Mouse (Mus musculus) heart, adult 2 months (tissue): Measurements from ENCODE around the gene Olfr364-ps1. TPM values are rescaled to one million over a fixed set of nuclear protein-coding genes. Genes with fewer than 3 reads are reported as not detected.

Source experiments
- DNase-seq, 2 experiments: peaks; one replicate each; pipeline ENCODE4 v3.0.0; 2021
- H3K27ac ChIP-seq: fragments of 200-600 bp; 2 replicates; pipeline ENCODE4 v1.8.1; 2022
- H3K27me3 ChIP-seq: fragments of 200-500 bp; 2 replicates; pipeline ENCODE4 v1.6.1; 2012; ENCODE audit warnings: mild to moderate bottlenecking, low read length, inconsistent platforms, mixed read lengths; ENCODE audit not compliant: control insufficient read depth, insufficient read depth
- H3K36me3 ChIP-seq: fragments of 200-500 bp; 2 replicates; pipeline ENCODE4 v1.6.1; 2012; ENCODE audit warnings: low read length, inconsistent platforms; ENCODE audit not compliant: control insufficient read depth, insufficient read depth
- H3K4me1 ChIP-seq: fragments of 200-500 bp; 2 replicates; pipeline ENCODE4 v1.6.1; 2011; ENCODE audit warnings: low read length; ENCODE audit not compliant: control insufficient read depth, insufficient read depth
- H3K4me3 ChIP-seq: fragments of 200-600 bp; 2 replicates; pipeline ENCODE4 v1.8.1; 2022
- H3K79me2 ChIP-seq: fragments of 200-500 bp; replicated peaks from 2 replicates; pipeline ENCODE4 v1.6.1; 2012; ENCODE audit warnings: mild to moderate bottlenecking, inconsistent platforms, low read length, moderate library complexity, mixed read lengths; ENCODE audit not compliant: control insufficient read depth, insufficient read depth
- H3K9ac ChIP-seq: fragments of 200-500 bp; 2 replicates; pipeline ENCODE4 v1.6.1; 2012; ENCODE audit warnings: low read depth, mild to moderate bottlenecking, control low read depth, inconsistent platforms, low read length, mixed read lengths
- CTCF ChIP-seq: fragments of 200-600 bp; IDR thresholded peaks from 2 replicates; pipeline ENCODE4 v1.8.1; 2022; ENCODE audit warnings: antibody characterized with exemption, mild to moderate bottlenecking, moderate library complexity
- EP300 ChIP-seq: fragments of 200-500 bp; IDR thresholded peaks from 2 replicates; pipeline ENCODE4 v1.6.1; 2011; ENCODE audit warnings: low read depth, low read length, control low read depth; ENCODE audit not compliant: insufficient read depth
- POLR2A ChIP-seq: fragments of 200-500 bp; IDR thresholded peaks from 2 replicates; pipeline ENCODE4 v1.6.1; 2011; ENCODE audit warnings: mild to moderate bottlenecking, low read depth, low read length, control low read depth; ENCODE audit not compliant: insufficient read depth
- WGBS: fragments of 180-500 bp; shearing (Covaris S2); methylation state at CpG from one replicate; pipeline ENCODE4 v1.1.7; 2018; 5-methylcytosine and 5-hydroxymethylcytosine counted together
- intact Hi-C: fragments of 180-260 bp; cut with DNase I; formaldehyde crosslinking; loops from one replicate; pipeline ENCODE4 v1.15.1; 2025
- long read RNA-seq: library from polyadenylated mRNA; stranded (forward); transcript quantifications from one replicate; pipeline ENCODE4 v2.0.0, GENCODE M21; 2021
- polyA plus RNA-seq: library from polyadenylated mRNA; depleted of rRNA; stranded (reverse); fragments of >200 nt; gene quantifications from 2 replicates; pipeline ENCODE4 v1.2.3, GENCODE M21; 2012; rRNA removed
- total RNA-seq, 2 experiments: library from RNA; stranded (reverse); gene quantifications; 2 replicates each; pipeline ENCODE4 v1.2.3; 2021

Gene Olfr364-ps1
- total RNA-seq (not detected), polyA plus RNA-seq (not detected in 2 replicates)
- long read RNA-seq = 0 reads

DNA sequence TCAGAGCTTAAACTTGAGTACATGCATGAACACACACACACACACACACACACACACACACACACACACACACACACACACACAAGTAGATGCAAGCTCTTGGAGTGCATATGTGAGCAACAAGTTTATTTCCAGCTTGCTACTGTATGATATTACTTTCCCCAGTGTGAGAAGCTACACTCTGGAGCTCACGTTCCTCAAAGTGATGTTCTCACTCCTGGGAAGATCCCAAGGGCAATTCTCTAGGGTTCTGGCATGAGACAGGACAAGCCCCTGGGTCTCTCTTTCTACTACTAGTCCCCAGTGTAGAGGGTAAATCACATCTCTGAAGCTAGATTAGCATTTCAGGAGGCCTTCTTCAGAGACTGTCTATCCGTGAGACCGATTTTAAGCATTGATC, at the start of gene Olfr364-ps1:
Gene Olfr364-ps1 (plus strand): TSS at position 301 of the 400 bp plus-strand sequence.
- TF ChIP-seq POLR2A (no peak), EP300 (no peak), CTCF (no peak)
- no peaks in the 10 kb centered on the region for H3K27me3 ChIP-seq
- H3K27ac ChIP-seq = no peak within 1 kb of the TSS
- no peak for DNase-seq
- H3K4me3 ChIP-seq = no peak within 1 kb of the TSS
- H3K36me3 ChIP-seq = no peaks in the 10 kb centered on the region
- no peaks in the 10 kb centered on the region for H3K4me1 ChIP-seq
- 63% methylated on average over 3 of the region's 3 CpGs for WGBS
- H3K79me2 ChIP-seq = no peaks in the 10 kb centered on the region
- intact Hi-C loops = no loop called here
- no peak within 1 kb of the TSS for H3K9ac ChIP-seq

DNA sequence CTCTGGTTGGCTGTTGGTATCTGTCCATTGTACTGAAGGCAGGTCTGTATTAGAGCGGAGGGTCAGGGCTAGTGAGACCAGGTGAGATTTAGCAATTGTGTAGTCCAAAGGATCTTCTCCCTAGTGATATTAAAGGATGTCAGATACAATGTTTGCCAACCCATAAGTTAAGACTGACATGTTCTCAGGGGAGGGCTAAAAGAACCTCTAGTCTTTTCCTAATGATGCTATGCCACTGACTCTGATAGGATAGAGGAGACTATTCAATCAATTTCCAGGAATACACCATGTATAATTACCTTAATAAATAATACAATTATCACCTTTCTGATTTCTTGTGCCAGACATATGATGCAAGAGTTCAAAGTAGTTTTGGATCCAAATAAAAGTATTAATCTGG, 21.3 kb upstream of the Olfr364-ps1 start, which contains the start of gene Olfr362:
Gene Olfr362 (minus strand): TSS at position 101 of the 400 bp plus-strand sequence.
- Histone ChIP-seq H3K4me3 (no peak within 1 kb of the TSS), H3K9ac (no peak within 1 kb of the TSS), H3K4me1 (no peaks in the 10 kb centered on the region), H3K36me3 (no peaks in the 10 kb centered on the region), H3K27me3 (0 out of 2 replicates have a peak, but pooled peaks cover 2% of the 10 kb centered on the region), H3K27ac (no peak within 1 kb of the TSS), H3K79me2 (no peaks in the 10 kb centered on the region)
- WGBS = 75% methylated on average over 1 of the region's 1 CpGs
- intact Hi-C loops = no loop called here
- no peak for TF ChIP-seq EP300
- TF ChIP-seq CTCF = no peak
- TF ChIP-seq POLR2A = no peak
- DNase-seq = no peak

DNA sequence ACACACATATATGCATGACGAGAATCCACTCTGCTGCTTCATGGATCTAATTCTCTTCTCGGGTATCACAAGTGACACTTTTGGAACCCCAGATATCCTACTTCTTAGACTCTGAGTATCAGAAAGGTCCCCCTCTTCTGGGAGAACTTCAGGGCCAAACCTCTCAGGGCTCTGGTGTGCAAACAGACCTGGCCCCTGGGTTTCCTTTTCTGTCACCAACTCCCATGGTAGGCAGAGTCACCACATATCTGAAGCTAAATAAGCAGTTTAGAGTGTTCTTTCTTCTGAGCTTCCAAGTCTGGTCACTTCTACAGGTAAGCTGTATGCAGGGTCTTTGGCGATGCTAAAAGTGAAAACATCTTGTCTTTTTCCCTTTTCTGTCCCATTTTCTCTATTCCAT, 48.8 kb downstream of the Olfr364-ps1 start, which contains the start of gene Olfr365:
Gene Olfr365 (plus strand): TSS at position 301 of the 400 bp plus-strand sequence.
- 55% methylated on average over 3 of the region's 3 CpGs for WGBS
- H3K36me3 ChIP-seq = no peaks in the 10 kb centered on the region
- intact Hi-C loops = no loop called here
- TF ChIP-seq EP300 = no peak
- TF ChIP-seq CTCF = no peak
- no peak for TF ChIP-seq POLR2A
- no peak within 1 kb of the TSS for H3K4me3 ChIP-seq
- no peaks in the 10 kb centered on the region for H3K4me1 ChIP-seq
- H3K27ac ChIP-seq = no peak within 1 kb of the TSS
- DNase-seq = no peak
- H3K27me3 ChIP-seq = no peaks in the 10 kb centered on the region
- no peaks in the 10 kb centered on the region for H3K79me2 ChIP-seq
- H3K9ac ChIP-seq = no peak within 1 kb of the TSS

Other genes starting within 250 kb of the Olfr364-ps1 start
- not detected for gene Olfr353, start 246.4 kb upstream of the Olfr364-ps1 start, total RNA-seq
- not detected in 2 replicates for gene Olfr353, start 246.4 kb upstream of the Olfr364-ps1 start, polyA plus RNA-seq
- not detected for gene Olfr354, start 233.6 kb upstream of the Olfr364-ps1 start, total RNA-seq
- gene Olfr354, start 233.6 kb upstream of the Olfr364-ps1 start, polyA plus RNA-seq = not detected in 2 replicates
- not detected for gene Olfr355, start 210.4 kb upstream of the Olfr364-ps1 start, total RNA-seq
- not detected in 2 replicates for gene Olfr355, start 210.4 kb upstream of the Olfr364-ps1 start, polyA plus RNA-seq
- gene Olfr356, start 202.2 kb upstream of the Olfr364-ps1 start, total RNA-seq = not detected
- not detected in 2 replicates for gene Olfr356, start 202.2 kb upstream of the Olfr364-ps1 start, polyA plus RNA-seq
- gene Olfr357, start 145.5 kb upstream of the Olfr364-ps1 start, total RNA-seq = not detected
- not detected in 2 replicates for gene Olfr357, start 145.5 kb upstream of the Olfr364-ps1 start, polyA plus RNA-seq
- not detected for gene Olfr358, start 130.0 kb upstream of the Olfr364-ps1 start, total RNA-seq
- gene Olfr358, start 130.0 kb upstream of the Olfr364-ps1 start, polyA plus RNA-seq = not detected in 2 replicates
- gene Olfr360, start 73.6 kb upstream of the Olfr364-ps1 start, total RNA-seq = not detected
- gene Olfr360, start 73.6 kb upstream of the Olfr364-ps1 start, polyA plus RNA-seq = not detected in 2 replicates
- not detected for gene Olfr361, start 50.0 kb upstream of the Olfr364-ps1 start, total RNA-seq
- gene Olfr361, start 50.0 kb upstream of the Olfr364-ps1 start, polyA plus RNA-seq = not detected in 2 replicates
- not detected for gene Olfr362, start 21.4 kb upstream of the Olfr364-ps1 start, total RNA-seq
- gene Olfr362, start 21.4 kb upstream of the Olfr364-ps1 start, polyA plus RNA-seq = not detected in 2 replicates
- gene Olfr365, start 48.9 kb downstream of the Olfr364-ps1 start, total RNA-seq = not detected
- gene Olfr365, start 48.9 kb downstream of the Olfr364-ps1 start, polyA plus RNA-seq = not detected in 2 replicates
- not detected for gene Olfr366, start 72.3 kb downstream of the Olfr364-ps1 start, total RNA-seq
- gene Olfr366, start 72.3 kb downstream of the Olfr364-ps1 start, polyA plus RNA-seq = not detected in 2 replicates
- not detected for gene Olfr368, start 187.2 kb downstream of the Olfr364-ps1 start, total RNA-seq
- not detected in 2 replicates for gene Olfr368, start 187.2 kb downstream of the Olfr364-ps1 start, polyA plus RNA-seq
- 10 to 100 TPM; 18.1 to 18.9 TPM for gene Pdcl, start 220.0 kb downstream of the Olfr364-ps1 start, total RNA-seq
- 7.6 and 16.5 TPM in 2 replicates for gene Pdcl, start 220.0 kb downstream of the Olfr364-ps1 start, polyA plus RNA-seq